Mouse (Mus musculus): ENCODE results near the gene Nectin4.

- TF ChIP-seq MYOD1 (IDR thresholded peaks at IDR 0.05; ENCODE audit: control insufficient read depth, insufficient read length, low read depth) (no peak), CTCF (IDR thresholded peaks at IDR 0.05; ENCODE audit: control insufficient read depth, insufficient read depth, insufficient read length) (no peak), USF1 (IDR thresholded peaks at IDR 0.05; ENCODE audit: low read depth) (no peak), MYOG (IDR thresholded peaks at IDR 0.05; ENCODE audit: control insufficient read depth, extremely low read depth, insufficient read length) (no peak), CEBPB (IDR thresholded peaks at IDR 0.05; ENCODE audit: low read depth) (no peak), MAX (IDR thresholded peaks at IDR 0.05) (no peak)
These were observed 62.3 kb downstream of the Nectin4 start for GRCm38 (mm10) chr1:171432158-171432557.

Data from C2C12 (cell line).